Mouse (Mus musculus): Measurements from ENCODE around the gene Tnr. TPM values are rescaled to one million over a fixed set of nuclear protein-coding genes. Genes with fewer than 3 reads are reported as not detected.

The Tnr gene
- polyA plus RNA-seq, 1 experiment, result not detected

DNA sequence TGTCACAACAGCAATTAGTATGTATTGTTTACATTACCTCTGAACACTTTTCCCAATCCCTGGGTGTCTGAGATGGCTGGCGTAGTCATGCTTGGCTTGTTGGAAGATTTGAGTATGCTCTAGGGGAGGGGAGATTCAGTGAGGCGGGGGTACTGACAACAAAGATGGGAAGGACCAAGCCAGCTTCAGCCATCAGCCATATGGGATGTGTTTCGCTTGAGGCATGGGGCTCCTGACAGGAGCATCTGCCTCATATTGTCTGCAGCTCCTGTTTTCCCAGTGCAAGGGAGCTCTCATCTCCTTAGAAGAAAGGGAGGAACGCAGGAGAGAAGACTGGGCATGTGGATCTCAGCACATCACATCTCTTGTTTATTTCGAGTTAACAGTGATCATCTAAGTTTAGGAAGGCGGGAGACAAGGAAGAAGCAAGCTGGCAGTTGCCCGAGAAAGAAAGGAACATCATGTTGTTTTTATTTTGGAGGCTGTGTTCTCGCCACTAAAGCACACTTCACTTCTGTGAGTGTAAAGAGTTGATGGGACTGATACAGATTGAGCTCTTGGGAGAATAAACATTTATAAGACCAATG lies 56.9 kb downstream of the Tnr start:
- no peak overlapping the region for H3K4me3 ChIP-seq (replicated peaks)
- H3K4me1 ChIP-seq, result no peaks in the 10 kb centered on the region
- H3K36me3 ChIP-seq (replicated peaks; ENCODE audit: low read length), result no peaks in the 10 kb centered on the region
- H3K9me3 ChIP-seq, result 0 out of 2 replicates have a peak, but pooled peaks cover 2% of the 10 kb centered on the region
- TF ChIP-seq GATA1 (IDR thresholded peaks at IDR 0.05; ENCODE audit: borderline replicate concordance, low read length) (no peak), FLI1 (IDR thresholded peaks at IDR 0.05; ENCODE audit: low read length) (no peak)
- H3K27me3 ChIP-seq (replicated peaks), result no peaks in the 10 kb centered on the region

DNA sequence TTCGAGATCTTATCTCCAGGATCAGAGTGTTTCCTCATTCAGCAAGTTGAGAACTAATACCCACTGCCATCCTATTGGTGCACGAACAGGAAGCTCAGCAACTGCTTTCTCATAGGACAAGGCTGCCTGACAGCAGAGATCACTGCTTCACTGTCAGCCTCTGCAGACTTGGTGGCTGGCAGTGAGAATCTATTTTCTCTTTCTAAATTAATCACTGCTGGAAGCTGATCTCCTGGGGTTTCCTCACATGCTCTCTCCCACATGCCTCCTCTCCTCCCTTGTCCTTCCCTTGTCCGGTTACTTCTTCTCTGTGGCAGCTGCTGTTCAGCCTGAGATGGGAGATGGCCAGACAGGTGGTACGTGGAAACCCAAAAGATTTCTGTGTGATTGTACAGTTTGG lies 60.3 kb downstream of the Tnr start:
- TF ChIP-seq GATA1 (IDR thresholded peaks at IDR 0.05; ENCODE audit: borderline replicate concordance, low read length), result no peak
- TF ChIP-seq FLI1 (IDR thresholded peaks at IDR 0.05; ENCODE audit: low read length), result no peak
- Histone ChIP-seq H3K4me3 (replicated peaks) (no peak overlapping the region), H3K27me3 (replicated peaks) (no peaks in the 10 kb centered on the region), H3K36me3 (replicated peaks; ENCODE audit: low read length) (no peaks in the 10 kb centered on the region), H3K4me1 (no peaks in the 10 kb centered on the region), H3K9me3 (0 out of 2 replicates have a peak, but pooled peaks cover 9% of the 10 kb centered on the region)

DNA sequence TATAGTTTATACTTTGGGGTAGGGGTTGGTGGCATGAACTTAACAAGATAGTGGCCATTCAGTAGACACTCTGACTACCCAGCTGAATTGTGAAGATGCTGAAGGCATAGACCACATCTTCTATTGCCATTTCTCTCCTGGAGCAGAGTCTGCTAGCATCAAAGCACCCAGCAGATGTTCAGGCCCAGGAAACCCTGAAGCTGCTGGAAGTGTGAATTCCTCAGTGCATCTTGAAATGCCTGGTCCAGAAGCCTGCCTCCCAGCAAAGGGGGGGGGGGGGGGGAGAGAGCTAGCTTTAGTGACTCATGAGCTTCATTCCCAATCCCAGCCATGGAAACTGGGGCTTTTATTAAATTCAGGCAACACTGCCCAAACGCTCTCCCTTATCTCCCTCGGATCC lies 65.2 kb downstream of the Tnr start:
- Histone ChIP-seq H3K9me3 (0 out of 2 replicates have a peak, but pooled peaks cover 7% of the 10 kb centered on the region), H3K27me3 (replicated peaks) (no peaks in the 10 kb centered on the region), H3K4me1 (no peaks in the 10 kb centered on the region), H3K4me3 (replicated peaks) (no peak overlapping the region), H3K36me3 (replicated peaks; ENCODE audit: low read length) (no peaks in the 10 kb centered on the region)
- TF ChIP-seq FLI1 (IDR thresholded peaks at IDR 0.05; ENCODE audit: low read length) (no peak), GATA1 (IDR thresholded peaks at IDR 0.05; ENCODE audit: borderline replicate concordance, low read length) (no peak)

DNA sequence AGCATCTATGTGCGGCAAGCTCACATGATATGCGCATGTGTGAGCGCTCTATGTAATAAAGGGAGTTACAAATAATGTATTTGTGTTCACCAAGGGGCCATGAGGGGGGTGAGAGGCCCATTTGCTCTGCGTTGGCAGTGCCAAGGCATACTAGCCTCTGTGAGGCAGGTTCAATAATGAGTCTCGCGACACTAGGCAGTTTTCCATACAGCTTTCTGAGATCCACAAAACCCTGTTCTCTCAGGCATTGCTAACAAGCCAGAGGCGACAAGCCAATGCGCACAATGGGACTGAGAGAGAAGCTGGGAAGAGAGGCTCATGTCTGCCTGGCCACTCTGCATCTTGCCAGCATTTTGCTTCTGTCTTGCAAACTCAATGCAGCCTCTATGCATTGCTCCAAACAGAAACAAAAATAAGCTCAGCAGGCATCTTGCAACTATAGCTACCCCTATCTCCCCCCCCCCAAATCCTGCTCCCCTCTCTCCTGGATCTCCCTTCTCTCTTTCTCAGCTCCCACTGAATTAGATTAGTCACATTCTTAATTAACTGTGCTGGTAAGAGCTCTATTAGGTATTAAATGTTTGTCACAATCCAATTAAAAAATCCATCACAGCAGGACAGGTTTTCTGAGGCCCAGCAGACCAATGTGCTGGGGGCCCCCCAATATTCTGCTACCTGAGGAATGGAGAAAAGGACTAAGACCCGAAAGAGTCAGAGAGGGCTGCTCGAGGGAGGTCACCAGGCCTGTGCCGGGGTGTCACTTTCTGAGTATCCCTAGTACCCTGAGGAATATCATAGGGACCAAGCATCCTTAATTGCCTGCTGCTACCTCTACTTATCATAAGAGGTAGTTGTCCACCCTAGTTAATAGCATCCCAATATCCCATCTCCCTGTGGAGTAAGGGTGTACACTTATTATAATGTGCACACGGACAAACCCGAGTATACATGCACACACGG lies 70.8 kb downstream of the Tnr start:
- Histone ChIP-seq H3K27me3 (replicated peaks) (no peaks in the 10 kb centered on the region), H3K9me3 (no peaks in the 10 kb centered on the region), H3K4me3 (replicated peaks) (no peak overlapping the region), H3K36me3 (replicated peaks; ENCODE audit: low read length) (no peaks in the 10 kb centered on the region), H3K4me1 (no peaks in the 10 kb centered on the region)
- no peak for TF ChIP-seq FLI1 (IDR thresholded peaks at IDR 0.05; ENCODE audit: low read length)
- TF ChIP-seq GATA1 (IDR thresholded peaks at IDR 0.05; ENCODE audit: borderline replicate concordance, low read length), result no peak

DNA sequence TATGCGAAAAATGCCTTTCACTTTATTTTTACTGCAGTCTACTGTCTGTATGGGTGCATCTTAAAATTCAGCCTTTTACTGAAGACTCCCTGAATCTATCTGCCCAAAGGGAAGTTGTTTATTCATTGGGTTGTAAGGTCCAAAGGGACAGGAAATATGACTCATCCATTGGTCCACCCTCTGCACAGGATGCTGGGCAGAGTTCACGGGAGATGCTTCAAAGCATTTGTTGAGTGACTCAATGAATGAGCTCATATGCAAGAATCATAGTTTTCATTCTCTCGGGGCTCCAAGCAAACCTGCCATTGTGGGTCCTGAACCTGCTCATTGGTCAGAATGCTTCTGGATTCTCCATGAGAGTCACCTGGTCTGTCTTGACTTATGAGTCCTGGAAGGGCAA lies 72.2 kb downstream of the Tnr start:
- H3K9me3 ChIP-seq, result no peaks in the 10 kb centered on the region
- no peak overlapping the region for H3K4me3 ChIP-seq (replicated peaks)
- TF ChIP-seq FLI1 (IDR thresholded peaks at IDR 0.05; ENCODE audit: low read length) (no peak), GATA1 (IDR thresholded peaks at IDR 0.05; ENCODE audit: borderline replicate concordance, low read length) (no peak)
- no peaks in the 10 kb centered on the region for H3K27me3 ChIP-seq (replicated peaks)
- no peaks in the 10 kb centered on the region for H3K4me1 ChIP-seq
- no peaks in the 10 kb centered on the region for H3K36me3 ChIP-seq (replicated peaks; ENCODE audit: low read length)

DNA sequence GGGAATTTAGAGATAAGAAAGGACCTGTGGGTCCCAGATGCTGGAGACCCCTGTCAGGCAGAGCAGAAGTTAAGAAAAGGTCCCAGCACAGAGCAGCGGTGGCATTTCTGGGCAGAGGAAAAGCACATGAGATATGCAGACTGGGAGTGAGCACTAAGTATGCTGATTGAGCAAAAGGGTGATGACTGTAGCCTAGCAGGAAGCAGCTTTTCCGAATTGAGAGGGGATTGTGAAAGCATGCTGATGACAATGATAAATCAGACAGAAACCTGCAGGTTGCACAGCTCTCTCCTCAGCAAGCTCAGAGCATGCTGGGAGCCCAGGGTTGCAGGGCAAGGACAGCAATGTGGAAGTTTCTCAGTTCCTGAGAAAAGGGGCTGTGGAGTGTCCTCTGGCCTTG lies 73.1 kb downstream of the Tnr start:
- H3K4me3 ChIP-seq (replicated peaks), result no peak overlapping the region
- H3K9me3 ChIP-seq, result no peaks in the 10 kb centered on the region
- H3K27me3 ChIP-seq (replicated peaks), result no peaks in the 10 kb centered on the region

DNA sequence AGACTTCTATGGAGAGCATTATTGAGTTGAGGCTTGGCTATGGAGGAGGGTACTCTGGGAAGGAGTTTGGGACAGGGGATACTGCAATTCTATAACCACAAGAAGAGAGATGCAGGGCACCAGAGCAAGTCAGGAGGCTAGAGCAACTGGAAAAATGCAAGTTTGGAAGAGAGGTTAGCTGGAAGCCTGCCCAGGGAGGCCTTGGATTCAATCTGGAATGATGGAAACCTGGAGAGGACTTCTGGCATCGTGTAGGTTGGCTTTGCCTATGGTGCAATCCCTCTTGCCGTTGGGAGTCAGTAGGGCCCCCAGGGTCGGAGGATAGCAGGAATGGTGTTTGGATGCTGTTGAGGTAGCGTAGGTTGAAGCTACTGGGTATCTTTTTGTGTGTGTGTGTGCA lies 90.0 kb downstream of the Tnr start:
- H3K4me3 ChIP-seq (replicated peaks), result no peak overlapping the region
- H3K9me3 ChIP-seq, result 0 out of 2 replicates have a peak, but pooled peaks cover 5% of the 10 kb centered on the region
- TF ChIP-seq GATA1 (IDR thresholded peaks at IDR 0.05; ENCODE audit: borderline replicate concordance, low read length) (no peak), FLI1 (IDR thresholded peaks at IDR 0.05; ENCODE audit: low read length) (no peak)
- no peaks in the 10 kb centered on the region for H3K4me1 ChIP-seq
- no peaks in the 10 kb centered on the region for H3K27me3 ChIP-seq (replicated peaks)
- no peaks in the 10 kb centered on the region for H3K36me3 ChIP-seq (replicated peaks; ENCODE audit: low read length)

More for the DNA sequence above, 73.1 kb downstream of the Tnr start:
- Histone ChIP-seq H3K36me3 (replicated peaks; ENCODE audit: low read length) (no peaks in the 10 kb centered on the region), H3K4me1 (no peaks in the 10 kb centered on the region)
- no peak for TF ChIP-seq FLI1 (IDR thresholded peaks at IDR 0.05; ENCODE audit: low read length)
- TF ChIP-seq GATA1 (IDR thresholded peaks at IDR 0.05; ENCODE audit: borderline replicate concordance, low read length), result no peak

DNA sequence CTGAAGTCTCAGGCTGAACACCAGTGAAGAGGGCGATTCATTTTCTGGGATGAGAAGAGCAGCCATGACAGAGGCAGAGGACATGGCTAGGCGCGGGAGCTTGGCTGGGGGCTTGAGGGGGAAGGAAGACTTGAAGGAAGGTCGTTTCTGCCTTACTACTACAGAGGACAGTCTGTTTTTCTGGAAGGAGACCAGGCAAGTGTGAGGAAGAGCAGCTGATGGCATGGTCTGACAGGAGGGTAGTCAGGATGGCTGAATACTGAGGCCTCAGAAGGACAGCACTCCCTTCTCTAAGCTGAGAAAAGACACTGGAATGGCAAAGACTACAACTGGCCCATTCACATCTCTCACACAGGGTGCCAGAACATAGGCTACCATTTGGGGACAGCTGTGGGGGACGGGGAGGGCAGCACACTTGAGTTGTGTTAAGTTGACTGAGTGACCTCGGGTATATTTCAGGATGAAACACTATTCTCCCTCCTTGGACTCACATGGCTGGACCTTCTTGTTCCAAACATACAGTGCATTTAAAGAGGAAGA lies 90.6 kb downstream of the Tnr start:
- H3K27me3 ChIP-seq (replicated peaks), result no peaks in the 10 kb centered on the region
- 0 out of 2 replicates have a peak, but pooled peaks cover 5% of the 10 kb centered on the region for H3K9me3 ChIP-seq
- no peaks in the 10 kb centered on the region for H3K36me3 ChIP-seq (replicated peaks; ENCODE audit: low read length)
- H3K4me1 ChIP-seq, result no peaks in the 10 kb centered on the region
- TF ChIP-seq GATA1 (IDR thresholded peaks at IDR 0.05; ENCODE audit: borderline replicate concordance, low read length) (no peak), FLI1 (IDR thresholded peaks at IDR 0.05; ENCODE audit: low read length) (no peak)
- H3K4me3 ChIP-seq (replicated peaks), result no peak overlapping the region

DNA sequence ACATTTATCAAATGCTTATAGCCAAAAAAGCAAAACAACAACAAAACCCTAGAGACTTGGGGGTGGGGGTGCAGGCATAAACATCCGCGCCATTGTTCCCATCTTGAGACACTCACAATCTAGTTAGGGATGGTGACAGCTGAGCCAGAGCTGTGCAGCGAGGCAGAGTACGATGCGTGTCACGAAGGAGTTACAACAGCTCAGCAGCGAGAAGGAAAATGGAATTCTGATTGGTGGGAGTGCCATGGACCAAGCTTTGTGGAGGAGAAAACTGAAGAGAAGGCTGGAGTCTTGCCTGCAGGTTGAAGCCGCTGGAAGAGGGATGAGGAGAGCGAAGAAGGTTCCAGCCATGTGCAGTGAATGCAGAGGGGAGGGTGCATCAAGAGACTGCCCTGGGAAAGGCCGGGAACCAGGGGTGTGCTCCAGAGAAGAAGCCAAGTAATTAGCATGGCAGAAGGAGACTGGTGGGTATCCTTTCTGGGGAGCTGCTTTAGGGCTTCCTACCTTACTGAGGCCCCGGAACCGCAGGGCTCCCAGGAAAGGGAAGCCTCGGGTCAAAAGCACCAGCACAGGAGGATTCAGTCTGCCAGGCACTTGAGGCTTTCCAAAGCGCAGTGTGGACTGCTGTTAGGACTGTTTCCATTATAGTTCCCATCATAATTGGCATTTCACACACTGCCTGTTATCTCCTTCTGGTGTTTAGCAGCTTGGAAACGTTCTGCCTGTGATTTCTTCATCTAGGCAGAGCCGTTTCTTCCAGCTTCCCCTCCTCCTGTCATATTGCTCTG lies 91.3 kb downstream of the Tnr start:
- no peaks in the 10 kb centered on the region for H3K4me1 ChIP-seq
- H3K9me3 ChIP-seq, result 0 out of 2 replicates have a peak, but pooled peaks cover 5% of the 10 kb centered on the region
- no peaks in the 10 kb centered on the region for H3K27me3 ChIP-seq (replicated peaks)
- no peaks in the 10 kb centered on the region for H3K36me3 ChIP-seq (replicated peaks; ENCODE audit: low read length)
- TF ChIP-seq FLI1 (IDR thresholded peaks at IDR 0.05; ENCODE audit: low read length), result no peak
- TF ChIP-seq GATA1 (IDR thresholded peaks at IDR 0.05; ENCODE audit: borderline replicate concordance, low read length), result no peak
- H3K4me3 ChIP-seq (replicated peaks), result no peak overlapping the region
